7 mouse cellular contexts compared by ENCODE assay signal in genomic region chr8:71537028-71537867, GRCm38 (mm10). TPM values are rescaled to one million over a fixed set of nuclear protein-coding genes. Genes with fewer than 3 reads are reported as not detected.
DNase-seq lines count a peak whose midpoint lies in the region; ATAC-seq and TF ChIP-seq lines count a peak whose summit lies in the region.

Bst2 (minus strand) TSS chr8:71537456.

- peaks cover 6% of the 10 kb centered on the region; the same call in 1 of the 2 replicates for H3K27me3 ChIP-seq in hindbrain, postnatal 0 days (ENCODE audit: insufficient read depth, low read length)
- H3K27me3 ChIP-seq in limb, embryonic 15.5 days = no peaks in the 10 kb centered on the region
- H3K27me3 ChIP-seq in midbrain, embryonic 16.5 days (ENCODE audit: control insufficient read depth, insufficient read depth, low read depth, low read length) = peaks cover 23% of the 10 kb centered on the region

- 0 out of 2 replicates have a peak within 1 kb of the TSS, but pooled peaks have one; percentile 23 for H3K9ac ChIP-seq in hindbrain, postnatal 0 days (replicated peaks; ENCODE audit: low read length)
- peak within 1 kb of the TSS; percentile 35; the same call in 1 of the 2 replicates for H3K9ac ChIP-seq in limb, embryonic 15.5 days
- 0 out of 2 replicates have a peak within 1 kb of the TSS, but pooled peaks have one; percentile 7 for H3K9ac ChIP-seq in midbrain, embryonic 16.5 days (ENCODE audit: low read depth, low read length)

- H3K9me3 ChIP-seq in hindbrain, postnatal 0 days (ENCODE audit: low read length) = no peaks in the 10 kb centered on the region
- H3K9me3 ChIP-seq in limb, embryonic 15.5 days = no peaks in the 10 kb centered on the region
- no peaks in the 10 kb centered on the region for H3K9me3 ChIP-seq in midbrain, embryonic 16.5 days (replicated peaks; ENCODE audit: control insufficient read depth, low read length, poor library complexity, severe bottlenecking)

- H3K4me3 ChIP-seq in hindbrain, postnatal 0 days (ENCODE audit: low read length) = peak within 1 kb of the TSS; percentile 33
- peak within 1 kb of the TSS; percentile 47 for H3K4me3 ChIP-seq in limb, embryonic 15.5 days
- H3K4me3 ChIP-seq in midbrain, embryonic 16.5 days (ENCODE audit: low read depth, low read length) = peak within 1 kb of the TSS; percentile 22

- peak within 1 kb of the TSS; percentile 52 for H3K4me2 ChIP-seq in hindbrain, postnatal 0 days (ENCODE audit: low read depth, low read length)
- H3K4me2 ChIP-seq in limb, embryonic 15.5 days = peak within 1 kb of the TSS; percentile 72
- H3K4me2 ChIP-seq in midbrain, embryonic 16.5 days (ENCODE audit: low read length) = peak within 1 kb of the TSS; percentile 47

- H3K36me3 ChIP-seq in hindbrain, postnatal 0 days (ENCODE audit: insufficient read depth, low read length) = no peaks in the 10 kb centered on the region
- no peaks in the 10 kb centered on the region for H3K36me3 ChIP-seq in limb, embryonic 15.5 days
- no peaks in the 10 kb centered on the region for H3K36me3 ChIP-seq in midbrain, embryonic 16.5 days (ENCODE audit: control insufficient read depth, insufficient read depth, low read length)

- H3K4me1 ChIP-seq in hindbrain, postnatal 0 days (ENCODE audit: insufficient read depth, low read length) = no peaks in the 10 kb centered on the region
- peaks cover 13% of the 10 kb centered on the region for H3K4me1 ChIP-seq in limb, embryonic 15.5 days
- H3K4me1 ChIP-seq in midbrain, embryonic 16.5 days (ENCODE audit: control insufficient read depth, insufficient read depth, low read length) = peaks cover 7% of the 10 kb centered on the region; the same call in 1 of the 2 replicates

- peak; percentile 97 for DNase-seq in R1 (ENCODE audit: low read depth, low spot score)
- peak; percentile 80 for DNase-seq in gastrocnemius, postnatal 10 days
- peak; percentile 65 for DNase-seq in hindbrain, postnatal 0 days (ENCODE audit: low spot score)
- DNase-seq in spleen, postnatal 14 days (ENCODE audit: low spot score in 2 of 2) = peak; percentile 72 to 80

- 5% methylated on average over 37 of the region's 37 CpGs for WGBS in hindbrain, postnatal 0 days
- 1% methylated on average over 37 of the region's 37 CpGs for WGBS in limb, embryonic 15.5 days
- 3% methylated on average over 37 of the region's 37 CpGs for WGBS in midbrain, embryonic 16.5 days

- ATAC-seq in common myeloid progenitor, adult 5-6 weeks (replicated peaks; ENCODE audit: low read depth, poor library complexity, severe bottlenecking) = peak; percentile 94
- ATAC-seq in hindbrain, postnatal 0 days = peak; percentile 52; the same call in 1 of the 2 replicates
- ATAC-seq in limb, embryonic 15.5 days (ENCODE audit: insufficient number of reproducible peaks, low FRiP score, low TSS enrichment, low read depth) = peak; percentile 65; the same call in 1 of the 2 replicates
- ATAC-seq in midbrain, embryonic 16.5 days = no peak

- TF ChIP-seq CTCF in hindbrain, postnatal 0 days (IDR thresholded peaks at IDR 0.05; ENCODE audit: low read depth) = no peak

- H3K27ac ChIP-seq in hindbrain, postnatal 0 days = peak within 1 kb of the TSS; percentile 32; the same call in 1 of the 2 replicates
- peak within 1 kb of the TSS; percentile 78 for H3K27ac ChIP-seq in limb, embryonic 15.5 days
- no peak within 1 kb of the TSS for H3K27ac ChIP-seq in midbrain, embryonic 16.5 days (ENCODE audit: low read length)

RNA-seq across cellular contexts. Expression of gene Bst2, which starts in this region (rescaled TPM):
- 35.4 and 49.8 TPM in 2 replicates for total RNA-seq in common myeloid progenitor, adult 5-6 weeks (2017)
- total RNA-seq in gastrocnemius, postnatal 10 days (2021) = 10 to 100 TPM; 10.0 to 12.0 TPM
- total RNA-seq in hindbrain, postnatal 0 days (2014; rRNA removed) = 14.4 and 27.5 TPM in 2 replicates
- polyA plus RNA-seq in hindbrain, postnatal 0 days (2015; fragmentation: Nextera tagmentation; extraction: Ambion mirVana) = 21.0 and 22.7 TPM in 2 replicates
- 33.6 and 36.4 TPM in 2 replicates for polyA plus RNA-seq in limb, embryonic 15.5 days (2015; fragmentation: Nextera tagmentation; extraction: Ambion mirVana)
- 6.8 and 7.9 TPM in 2 replicates for polyA plus RNA-seq in midbrain, embryonic 16.5 days (2015; fragmentation: Nextera tagmentation; extraction: Ambion mirVana)
